Mouse (Mus musculus): ENCODE results near the gene Timp4.

DNA sequence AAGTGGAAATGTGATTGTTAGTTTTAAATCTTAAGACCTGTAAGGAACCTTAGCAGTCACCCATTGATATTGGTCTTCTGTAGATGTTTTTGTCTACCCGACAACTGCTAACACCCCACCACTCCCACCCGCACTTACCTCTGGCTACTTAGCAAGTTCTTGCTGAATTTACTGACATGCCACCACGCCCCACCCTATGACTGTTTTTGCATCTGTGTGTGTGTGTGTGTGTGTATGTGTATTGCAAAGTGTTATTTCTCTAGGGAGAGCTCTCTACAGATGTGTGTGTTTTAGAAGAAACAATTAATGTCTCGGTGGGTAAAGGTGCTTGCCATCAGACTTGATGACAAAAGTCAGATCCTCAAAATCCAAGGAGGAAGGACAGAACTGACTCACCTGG is 25.0 kb downstream of the Timp4 start, which contains the start of gene Gm17482:
- TF ChIP-seq CTCF (IDR thresholded peaks at IDR 0.05; ENCODE audit: borderline replicate concordance, control insufficient read depth, extremely low read depth, insufficient read depth, low read length, poor library complexity): no peak
- no peak for TF ChIP-seq POLR2A (IDR thresholded peaks at IDR 0.05; ENCODE audit: control insufficient read depth, extremely low read depth, insufficient read depth, low read length, poor library complexity)
